Mouse (Mus musculus) cerebellum, adult 11 months (tissue): ENCODE results near the gene Pgpep1.
A peak's percentile ranks its signal among the peaks of the same experiment; 100 is the strongest.

Experiments used
- DNase-seq: peaks from one replicate; pipeline ENCODE4 v3.0.0; 2022

The Pgpep1 gene

DNA sequence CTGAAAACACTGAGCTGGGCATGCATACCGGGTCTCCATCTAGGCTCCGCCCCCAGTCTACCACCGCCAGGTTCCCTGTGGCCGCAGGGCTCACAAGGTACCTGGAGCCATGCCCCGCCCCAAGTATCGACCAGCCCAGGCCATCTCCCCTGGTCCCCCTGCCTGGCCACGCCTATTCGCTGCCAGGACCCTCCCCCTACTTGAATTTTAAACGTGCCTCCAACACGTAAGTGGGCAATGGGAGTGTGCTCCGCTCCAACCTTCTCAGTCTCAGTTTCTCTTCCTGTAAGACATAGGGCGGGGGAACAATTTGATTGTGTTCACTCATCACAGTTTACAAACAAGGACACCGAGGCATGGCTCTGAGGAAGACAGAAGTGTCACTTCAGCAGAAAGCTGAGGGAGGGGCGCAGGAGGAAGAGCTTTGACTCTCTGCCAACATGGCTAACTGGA, at the start of gene Pgpep1:
Gene Pgpep1, minus strand, starts transcription at position 116 of the 453 bp plus-strand sequence.
- DNase-seq: no peak

DNA sequence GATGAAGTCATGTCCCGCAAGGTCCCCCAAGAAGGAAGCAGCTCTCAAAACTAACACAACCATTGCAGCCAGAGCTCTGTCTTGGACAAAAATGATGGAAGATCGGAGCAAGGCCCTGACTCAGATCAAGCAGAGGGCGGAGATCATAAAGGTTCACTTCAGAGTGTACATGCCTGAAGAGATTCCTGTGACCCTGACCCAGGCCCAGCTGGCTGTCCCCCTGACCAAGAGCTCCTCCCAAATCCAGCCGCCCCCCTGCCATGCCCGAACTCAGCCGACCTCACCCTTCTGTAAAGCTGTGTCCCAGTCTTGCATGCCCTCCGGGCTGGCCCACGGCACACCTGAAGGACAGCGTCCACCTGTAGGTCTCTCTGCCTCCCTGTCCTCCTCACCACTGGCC, 49.6 kb upstream of the Pgpep1 start:
- DNase-seq: no peak

DNA sequence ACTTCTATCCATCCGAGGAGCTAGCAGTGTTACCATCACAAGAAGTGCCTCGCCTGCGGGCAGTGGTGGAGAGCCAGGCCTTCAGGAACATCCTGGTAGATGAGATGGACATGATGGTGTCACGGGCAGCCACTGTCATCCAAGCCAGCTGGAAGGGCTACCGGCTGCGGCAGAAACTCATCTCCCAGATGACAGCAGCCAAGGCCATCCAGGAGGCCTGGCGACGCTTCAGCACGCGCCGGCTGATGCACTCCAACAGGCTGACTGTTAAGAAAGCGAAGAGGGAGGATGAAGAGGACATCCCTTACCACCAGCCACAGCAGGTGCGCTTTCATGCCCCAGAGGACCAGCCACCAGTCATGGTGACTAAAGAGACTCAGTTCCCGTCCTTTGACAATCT, 48.1 kb upstream of the Pgpep1 start:
- DNase-seq: no peak

DNA sequence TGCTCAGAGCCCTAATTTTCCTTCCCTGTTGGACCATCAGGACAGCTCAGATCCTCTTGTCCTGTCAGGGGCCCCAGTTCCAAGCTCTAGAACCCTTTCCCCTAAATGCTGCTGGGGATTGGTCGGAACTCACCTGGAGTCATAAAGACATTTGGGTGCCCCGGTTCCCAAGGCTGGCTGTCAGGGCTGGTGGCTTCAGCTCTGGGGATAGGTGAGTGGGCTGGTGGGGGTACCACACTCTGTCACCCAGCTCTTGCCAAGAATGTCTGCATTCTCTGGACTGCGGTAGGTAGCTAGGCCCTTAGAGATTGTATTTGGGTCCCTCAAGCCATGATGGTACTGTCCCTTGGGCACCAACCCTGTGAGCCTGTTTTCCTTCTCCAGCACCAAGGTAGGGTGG, 43.1 kb upstream of the Pgpep1 start, which contains the start of gene Iqcn:
Gene Iqcn, plus strand, starts transcription at position 171 of the 400 bp plus-strand sequence.
- DNase-seq: no peak

DNA sequence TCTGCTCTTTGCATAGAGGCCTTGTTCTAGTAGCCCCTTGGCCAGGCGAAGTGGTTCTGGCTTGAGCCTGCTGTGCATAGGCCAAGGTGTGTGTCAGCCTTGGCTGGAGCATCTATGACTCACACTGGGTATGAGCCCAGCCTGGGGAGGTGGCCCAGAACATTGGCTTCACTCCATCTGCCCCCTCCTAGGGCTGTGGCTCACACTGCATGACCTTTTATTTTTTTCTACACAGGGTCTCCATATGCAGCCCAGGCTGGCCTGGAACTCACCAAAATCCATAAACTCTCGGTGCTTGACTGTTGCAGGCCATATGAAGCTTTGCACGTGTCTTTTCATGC, 42.6 kb upstream of the Pgpep1 start:
- DNase-seq: peak; percentile 86

DNA sequence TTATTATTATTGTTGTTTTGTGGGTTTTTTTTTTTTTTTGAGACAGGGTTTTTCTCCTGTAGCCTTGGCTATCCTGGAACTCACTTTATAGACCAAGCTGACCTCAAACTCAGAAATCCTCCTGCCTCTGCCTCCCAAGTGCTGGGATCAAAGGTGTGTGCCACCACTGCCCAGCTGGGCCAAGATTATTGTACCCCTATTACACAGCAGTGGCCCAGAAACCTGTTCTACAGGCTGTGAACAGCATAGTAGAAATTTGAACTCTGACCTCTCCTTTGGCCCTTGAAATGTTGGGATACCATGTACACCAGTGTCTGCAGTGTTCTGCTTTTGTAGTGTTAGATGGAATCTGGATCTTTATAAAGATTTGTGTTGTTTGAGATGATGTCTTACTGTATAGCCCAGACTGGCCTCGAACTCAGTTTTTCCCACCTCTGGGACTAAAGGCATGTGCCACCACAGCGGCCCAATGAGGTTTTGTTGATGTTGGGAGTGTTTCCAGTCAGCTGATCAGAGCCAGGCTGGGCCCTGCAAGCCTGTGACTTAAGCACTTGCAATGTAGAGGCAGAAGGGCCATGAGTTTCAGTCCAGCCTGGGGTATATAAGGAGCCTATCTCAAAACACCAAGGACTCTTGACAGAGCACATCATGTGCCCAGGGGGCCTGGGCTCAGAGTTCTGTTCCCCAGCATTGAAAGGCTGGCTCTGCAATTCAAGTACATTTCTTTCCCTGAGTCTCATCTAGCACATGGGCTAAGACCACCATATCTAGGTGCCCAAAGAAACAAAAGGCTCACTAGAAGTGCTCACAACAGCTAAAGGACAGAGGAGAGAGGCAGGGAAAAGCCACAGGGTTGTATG, 42.0 kb upstream of the Pgpep1 start:
- DNase-seq: no peak

DNA sequence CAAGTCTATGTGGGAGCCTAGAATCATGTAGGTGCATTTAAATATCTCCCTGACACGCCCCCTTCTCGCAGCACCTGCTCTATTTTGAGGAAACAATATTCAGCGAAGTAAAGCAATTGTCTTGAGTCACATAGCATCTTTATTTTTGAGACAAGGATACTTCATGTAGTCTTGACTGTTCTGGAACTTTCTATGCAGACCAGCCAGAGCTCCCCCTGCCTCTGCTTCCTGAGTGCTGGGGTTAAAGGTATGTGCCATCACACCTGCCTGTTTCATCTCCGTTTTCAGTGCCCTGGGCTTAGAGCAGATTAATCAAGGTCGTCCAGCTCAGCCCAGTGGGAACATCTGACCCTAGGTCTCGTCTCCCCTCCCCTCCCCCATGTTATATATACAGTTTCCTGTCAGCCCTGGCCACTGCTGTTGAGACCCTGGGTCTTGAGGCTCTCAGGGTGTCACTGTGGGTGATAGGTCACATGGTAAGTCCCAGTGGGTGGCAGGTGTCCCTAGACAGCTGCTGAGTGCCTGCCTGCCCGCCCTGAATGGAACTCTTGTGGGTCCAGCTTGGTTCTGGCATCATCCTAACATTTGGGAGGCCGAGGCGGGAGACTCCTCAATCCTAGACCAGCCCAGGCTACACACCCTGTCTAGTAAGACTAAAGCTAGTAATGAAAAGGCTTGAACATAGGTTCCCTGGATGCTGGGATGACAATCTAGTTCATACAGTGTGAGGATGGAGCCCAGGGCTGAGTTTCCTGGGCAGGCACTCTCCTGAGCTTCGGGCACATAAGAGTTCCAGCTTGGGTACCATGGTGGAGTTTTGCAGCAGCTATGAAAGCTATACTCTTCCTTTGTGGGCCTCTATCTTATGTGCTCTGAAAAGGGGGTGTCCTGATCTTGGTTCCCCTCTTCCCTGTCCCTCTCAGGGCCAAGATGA, 41.1 kb upstream of the Pgpep1 start:
- DNase-seq: no peak

DNA sequence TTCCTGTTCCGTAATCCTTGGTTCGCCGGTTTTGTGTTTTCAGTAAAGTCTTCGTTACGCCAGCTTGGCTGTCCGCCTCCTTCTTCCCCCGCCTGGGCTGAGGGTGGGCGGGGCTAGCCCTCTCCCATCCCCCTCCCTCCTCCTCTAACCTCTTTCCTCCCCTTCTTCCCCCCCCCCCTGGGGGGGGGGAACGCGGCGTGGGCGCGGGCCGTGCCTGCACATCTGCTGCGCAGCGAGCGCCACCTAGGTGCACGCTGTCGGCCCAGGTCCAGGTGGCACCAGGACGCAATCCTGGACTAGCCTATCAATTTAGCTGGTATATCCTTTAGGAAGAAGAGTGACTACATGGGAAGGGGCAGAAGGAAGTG, 40.4 kb upstream of the Pgpep1 start:
- DNase-seq: peak; percentile 86

DNA sequence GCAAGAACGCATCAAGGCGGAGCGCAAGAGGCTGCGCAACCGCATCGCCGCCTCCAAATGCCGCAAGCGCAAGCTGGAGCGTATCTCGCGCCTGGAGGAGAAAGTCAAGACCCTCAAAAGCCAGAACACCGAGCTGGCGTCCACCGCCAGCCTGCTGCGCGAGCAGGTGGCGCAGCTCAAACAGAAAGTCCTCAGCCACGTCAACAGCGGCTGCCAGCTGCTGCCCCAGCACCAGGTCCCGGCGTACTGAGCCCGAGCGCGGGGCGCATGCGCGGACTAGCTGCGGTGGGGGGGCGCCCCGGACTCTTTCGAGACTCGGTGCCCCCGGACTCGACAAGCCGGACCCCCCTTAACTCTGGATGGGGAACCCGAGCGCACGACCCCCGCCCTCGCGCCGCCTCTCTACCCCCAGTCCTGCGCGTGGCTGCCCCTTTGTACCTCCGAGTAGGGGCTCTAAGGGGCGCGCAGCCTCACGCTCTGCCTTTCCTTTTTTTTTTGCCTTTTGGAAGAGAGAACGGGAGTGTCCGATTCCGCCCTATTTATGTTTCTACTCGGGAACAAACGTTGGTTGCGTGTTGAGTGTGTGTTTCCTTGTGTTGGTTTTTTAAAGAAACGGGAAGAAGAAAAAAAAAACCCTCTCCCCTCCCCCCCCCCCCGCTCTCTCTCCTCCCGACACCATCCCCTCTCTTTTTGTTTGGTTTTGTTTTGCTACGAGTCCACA, 39.8 kb upstream of the Pgpep1 start:
- peak; percentile 89 for DNase-seq

DNA sequence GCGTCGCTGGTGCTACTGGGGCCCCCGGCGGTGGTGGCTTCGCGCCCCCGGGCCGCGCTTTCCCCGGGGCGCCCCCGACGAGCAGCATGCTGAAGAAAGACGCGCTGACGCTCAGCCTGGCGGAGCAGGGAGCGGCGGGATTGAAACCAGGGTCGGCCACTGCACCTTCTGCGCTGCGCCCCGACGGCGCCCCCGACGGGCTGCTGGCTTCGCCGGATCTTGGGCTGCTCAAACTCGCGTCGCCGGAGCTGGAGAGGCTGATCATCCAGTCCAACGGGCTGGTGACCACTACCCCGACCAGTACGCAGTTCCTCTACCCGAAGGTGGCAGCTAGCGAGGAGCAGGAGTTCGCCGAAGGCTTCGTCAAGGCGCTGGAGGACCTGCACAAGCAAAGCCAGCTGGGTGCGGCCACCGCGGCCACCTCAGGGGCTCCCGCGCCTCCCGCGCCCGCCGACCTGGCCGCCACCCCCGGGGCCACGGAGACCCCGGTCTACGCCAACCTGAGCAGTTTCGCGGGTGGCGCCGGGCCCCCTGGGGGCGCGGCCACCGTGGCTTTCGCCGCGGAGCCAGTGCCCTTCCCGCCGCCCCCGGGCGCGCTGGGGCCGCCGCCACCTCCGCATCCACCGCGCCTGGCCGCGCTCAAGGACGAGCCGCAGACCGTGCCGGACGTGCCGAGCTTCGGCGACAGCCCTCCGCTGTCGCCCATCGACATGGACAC, 39.1 kb upstream of the Pgpep1 start:
- peak; percentile 72 for DNase-seq

DNA sequence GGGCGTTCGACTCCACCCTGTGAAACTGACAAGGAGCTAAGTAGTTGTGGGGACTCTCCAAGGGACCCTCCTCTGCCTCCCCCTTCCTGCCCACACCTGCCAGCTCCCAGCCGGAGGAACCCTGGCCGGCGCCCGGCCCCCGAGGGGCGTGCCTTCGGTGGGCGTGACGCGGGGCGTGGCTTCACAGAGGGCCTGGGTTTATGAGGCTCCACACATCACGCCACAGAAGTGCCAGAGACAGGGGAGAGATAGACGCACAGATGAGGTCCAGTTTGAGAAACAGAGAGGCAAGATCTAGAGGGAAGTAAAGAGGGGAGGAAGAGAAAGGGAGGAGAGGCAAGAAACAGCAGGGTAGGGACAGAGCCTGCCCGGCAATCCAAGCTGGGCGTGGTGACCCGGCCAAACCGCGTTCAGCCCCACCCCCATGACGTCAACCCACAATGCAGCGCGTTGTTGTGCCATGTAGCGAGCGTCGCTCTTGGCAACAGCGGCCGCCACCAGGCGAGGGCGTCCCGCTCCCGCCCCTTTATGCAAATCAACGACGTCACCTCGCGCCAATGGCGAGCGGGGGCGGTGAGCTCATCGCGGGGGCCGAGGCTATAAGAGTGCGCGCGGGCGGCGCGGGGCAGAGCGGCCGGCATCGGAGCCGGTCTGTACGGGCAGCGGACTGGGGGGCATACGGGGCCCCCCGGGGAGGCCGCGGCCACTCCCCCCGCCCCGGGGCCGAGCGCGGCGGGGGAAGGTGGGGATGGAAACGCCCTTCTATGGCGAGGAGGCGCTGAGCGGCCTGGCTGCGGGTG, 38.3 kb upstream of the Pgpep1 start, which contains the start of gene Jund:
Gene Jund, plus strand, starts transcription at position 640 of the 800 bp plus-strand sequence.
- DNase-seq: peak; percentile 99

DNA sequence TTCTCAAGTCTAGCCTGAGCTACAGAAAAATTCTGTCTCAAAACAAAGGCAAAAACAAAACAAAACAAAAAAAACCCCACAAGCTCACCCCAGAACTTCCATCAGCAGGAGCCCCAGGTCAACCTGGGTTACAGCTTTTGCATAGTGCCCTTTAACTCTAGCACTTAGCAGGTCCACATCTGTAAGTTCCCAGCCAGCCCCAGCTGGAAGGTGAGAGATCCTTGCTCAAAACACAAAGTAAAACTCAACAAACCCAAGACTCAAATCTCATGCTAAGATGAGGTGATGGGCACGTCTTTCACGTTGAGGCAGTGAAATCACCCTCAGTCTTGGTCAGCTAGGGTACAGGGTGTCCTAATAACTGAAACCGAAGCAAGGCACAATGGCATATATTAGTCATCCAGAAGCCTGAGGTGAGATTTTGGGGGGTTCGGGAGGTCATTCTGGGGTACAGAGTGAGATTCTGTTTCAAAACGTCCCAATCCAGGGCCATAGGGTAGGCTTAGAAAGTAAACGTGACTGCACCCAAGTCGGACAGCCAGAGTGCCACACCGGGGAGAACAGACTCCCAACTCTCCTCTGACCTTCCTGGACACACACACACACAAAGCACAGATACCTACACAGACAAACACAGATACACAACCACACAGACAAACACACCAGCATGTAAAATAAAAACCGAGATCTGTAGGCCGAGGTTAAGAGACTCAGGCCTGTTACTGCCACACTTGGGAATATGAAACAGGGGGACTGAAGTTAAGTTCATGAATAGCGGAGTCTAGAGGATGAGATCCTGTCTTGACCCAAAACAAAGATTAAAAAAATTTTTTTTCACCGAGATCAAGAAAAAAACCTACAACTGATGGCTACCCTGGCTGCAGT, 37.4 kb upstream of the Pgpep1 start:
- no peak for DNase-seq

DNA sequence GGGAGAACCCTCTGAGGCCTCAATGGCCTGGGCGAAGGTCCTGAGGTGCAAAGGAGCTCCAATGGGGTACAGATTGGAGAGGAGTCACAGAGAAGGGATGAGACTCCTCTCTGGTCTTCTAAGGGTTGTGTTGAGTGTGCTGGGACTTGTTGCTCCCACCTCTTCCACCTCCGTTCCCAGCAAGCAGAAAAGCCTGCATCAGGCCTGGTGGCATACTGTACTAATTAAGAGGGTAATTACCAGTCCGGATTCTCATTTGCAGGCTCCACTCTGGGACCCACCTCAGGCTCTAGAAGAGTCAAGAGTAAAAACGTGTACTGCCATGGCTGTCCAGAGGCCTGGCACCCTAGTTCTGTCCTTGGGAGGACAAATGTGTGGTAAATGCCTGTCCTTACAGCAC, 36.8 kb upstream of the Pgpep1 start:
- DNase-seq: no peak

DNA sequence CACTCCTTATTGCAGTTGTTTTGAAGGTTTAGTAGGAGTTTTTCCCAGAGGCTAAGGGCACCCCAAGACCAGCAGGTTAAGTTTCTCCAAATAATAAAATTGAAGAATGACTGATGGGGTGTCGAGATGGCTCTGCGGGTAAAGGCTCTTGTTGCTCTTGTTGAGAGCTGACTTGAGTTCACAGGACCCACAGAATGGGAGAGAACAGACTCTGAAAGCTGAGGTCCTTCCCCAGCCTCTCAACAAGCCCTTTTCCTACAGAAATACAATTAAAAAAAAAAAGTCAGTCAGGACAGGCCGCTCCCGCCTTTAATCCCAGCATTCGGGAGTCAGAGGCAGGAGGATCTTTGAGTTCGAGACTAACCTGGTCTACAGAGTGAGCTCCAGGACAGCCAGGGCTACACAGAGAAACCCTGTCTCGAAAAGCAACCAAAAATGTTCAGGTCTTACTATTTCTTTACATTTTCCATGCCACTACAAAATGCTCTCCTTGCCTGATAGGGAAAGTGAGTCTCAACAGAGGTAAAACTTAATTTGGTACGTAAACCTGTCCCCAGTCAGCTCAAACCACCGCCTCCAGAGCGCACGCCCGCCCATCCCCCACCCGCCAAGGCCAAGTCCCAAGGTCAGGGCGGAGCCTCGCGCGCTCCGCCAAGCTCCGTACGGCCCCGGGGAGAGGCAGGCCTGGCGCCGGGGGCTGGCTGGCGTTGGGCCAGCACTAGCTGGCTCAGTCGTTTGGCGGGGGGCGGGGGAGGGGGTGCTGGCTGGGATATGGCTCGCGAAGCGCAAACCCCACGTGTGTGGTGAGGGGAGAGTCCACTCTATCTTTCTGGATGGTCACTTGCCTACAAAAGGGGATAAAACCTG, 36.1 kb upstream of the Pgpep1 start:
- peak; percentile 70 for DNase-seq

DNA sequence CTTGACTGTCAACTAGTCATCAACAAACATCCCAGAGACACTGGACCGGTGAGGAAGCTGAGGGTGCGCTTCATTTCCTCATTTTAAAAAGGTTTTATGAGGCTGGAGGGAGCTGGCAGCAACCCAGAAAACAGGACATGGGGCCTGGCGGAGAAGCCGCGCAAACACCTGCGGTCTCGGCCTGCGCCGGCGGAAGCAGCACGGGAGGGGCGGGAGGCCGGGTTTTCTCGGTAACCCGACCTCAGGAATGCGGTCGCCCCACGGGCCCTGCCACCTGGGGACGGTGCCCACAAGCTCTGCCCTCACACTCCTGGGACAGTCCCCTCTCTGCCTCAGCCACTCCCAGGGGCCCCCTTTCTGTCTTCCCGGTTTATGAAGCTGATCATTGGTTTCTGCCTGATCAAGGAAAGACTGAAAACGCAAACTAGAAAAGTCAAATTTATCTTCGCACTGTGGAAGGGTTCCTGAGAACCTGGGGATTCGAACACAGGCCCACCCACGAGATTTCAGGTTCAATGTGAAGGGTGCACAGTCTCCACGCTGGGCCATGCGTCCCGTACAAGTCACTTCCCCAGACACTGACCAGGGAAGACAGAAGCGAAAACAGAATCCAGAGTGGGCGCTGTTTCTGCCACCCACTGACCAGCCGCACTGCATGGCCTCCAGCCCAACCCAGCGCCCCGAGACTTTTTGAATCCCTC, 35.3 kb upstream of the Pgpep1 start:
- DNase-seq: peak; percentile 54

DNA sequence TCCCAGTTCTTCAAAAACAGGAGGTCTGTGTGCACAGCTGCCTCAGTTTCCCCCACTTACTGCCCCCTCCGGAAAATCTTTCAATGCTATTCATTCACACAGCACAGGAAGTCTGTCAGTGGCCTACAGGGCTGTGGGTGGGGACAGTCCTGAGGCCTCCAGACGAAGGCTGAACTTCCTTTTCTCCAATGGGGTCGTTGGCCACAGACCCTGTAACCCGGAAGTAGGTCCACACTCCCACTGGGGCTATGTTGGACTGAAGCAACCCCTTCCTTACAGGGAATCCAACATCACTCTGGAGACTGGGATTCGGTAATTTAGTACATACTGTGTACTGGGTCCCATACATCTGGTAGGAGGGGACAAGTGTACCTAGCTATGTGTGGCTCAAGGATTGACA, 33.4 kb upstream of the Pgpep1 start:
- no peak for DNase-seq

DNA sequence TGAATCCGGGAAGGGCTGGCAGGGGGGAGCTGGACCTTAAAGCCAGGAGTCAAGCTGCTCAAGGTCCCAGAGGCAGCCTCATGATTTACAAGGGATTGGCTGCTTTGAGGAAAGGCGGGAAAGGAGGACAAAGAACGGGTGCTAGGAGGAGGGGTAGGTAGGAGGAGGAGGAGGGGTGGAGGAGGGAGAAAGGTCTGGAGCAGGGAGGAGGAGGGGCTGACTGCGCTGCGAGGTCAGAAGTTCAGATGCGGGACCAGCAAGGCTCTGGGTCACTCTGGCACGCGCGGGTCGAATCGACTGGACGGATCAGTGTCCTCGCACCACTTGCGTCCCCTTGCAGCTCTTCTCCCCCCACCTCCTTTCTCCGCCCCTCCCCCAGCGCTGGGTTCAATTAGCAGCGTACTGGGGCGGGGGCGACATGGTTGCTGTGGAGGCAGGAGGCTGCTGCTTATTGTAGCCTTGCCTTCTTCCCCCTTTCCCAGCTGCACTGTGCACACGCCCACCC, 31.6 kb upstream of the Pgpep1 start:
- DNase-seq: no peak

DNA sequence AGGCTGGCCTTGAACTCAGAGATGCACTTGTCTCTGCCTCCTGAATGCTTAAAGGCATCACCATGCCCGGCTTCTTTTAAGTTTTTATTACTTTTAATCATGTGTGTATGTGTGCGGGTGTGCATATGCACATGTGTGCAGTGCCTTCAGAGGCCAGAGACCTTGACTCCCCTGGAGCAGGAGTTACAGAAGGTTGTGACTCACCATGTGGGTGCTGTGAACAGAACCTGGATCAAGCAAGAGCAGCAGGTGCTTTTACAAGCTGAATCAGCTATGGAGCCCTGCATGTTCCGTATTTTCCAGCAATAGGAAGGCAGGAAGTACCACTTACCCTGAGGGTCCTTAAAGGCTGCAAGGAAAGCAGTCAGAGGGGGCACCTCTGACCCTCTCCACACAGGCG, 31.0 kb upstream of the Pgpep1 start:
- DNase-seq: no peak
